Mouse (Mus musculus) CD4-positive, CD25-positive, alpha-beta regulatory T cell (primary cell): Measurements from ENCODE around the gene Marveld1. TPM values are rescaled to one million over a fixed set of nuclear protein-coding genes. Genes with fewer than 3 reads are reported as not detected.

Source experiments
- polyA plus RNA-seq: library from polyadenylated mRNA; unstranded; fragments of 100-300 nt; shearing (Covaris generic); gene quantifications from one replicate; pipeline ENCODE4 v1.2.1, GENCODE M21; 2017

Marveld1 gene
- 41.6 TPM for polyA plus RNA-seq

GRCm38 (mm10) chr19:42147170-42147768 lies at the start of gene Marveld1:
Marveld1 (plus strand) TSS chr19:42147400.

GRCm38 (mm10) chr19:42128787-42129508 lies 18.3 kb upstream of the Marveld1 start, which contains the start of gene Avpi1:
Avpi1 (minus strand) TSS chr19:42129059.

GRCm38 (mm10) chr19:42163764-42164163 lies 16.6 kb downstream of the Marveld1 start, which contains the start of gene Zfyve27:
Zfyve27 (plus strand) TSS chr19:42163951.

Other genes with a start within 250 kb of the Marveld1 start
- 114 TPM for gene Pgam1, start 235.5 kb upstream of the Marveld1 start, polyA plus RNA-seq
- gene Exosc1, start 214.0 kb upstream of the Marveld1 start, polyA plus RNA-seq: 80.7 TPM
- gene Zdhhc16, start 213.9 kb upstream of the Marveld1 start, polyA plus RNA-seq: 68.7 TPM
- 68.6 TPM for gene Mms19, start 166.2 kb upstream of the Marveld1 start, polyA plus RNA-seq
- 8.2 TPM for gene Ubtd1, start 165.6 kb upstream of the Marveld1 start, polyA plus RNA-seq
- not detected for gene Ankrd2, start 111.4 kb upstream of the Marveld1 start, polyA plus RNA-seq
- gene Hoga1, start 101.8 kb upstream of the Marveld1 start, polyA plus RNA-seq: not detected
- not detected for gene 4933411K16Rik, start 95.2 kb upstream of the Marveld1 start, polyA plus RNA-seq
- 0.26 TPM for gene Morn4, start 61.0 kb upstream of the Marveld1 start, polyA plus RNA-seq
- gene Pi4k2a, start 56.9 kb upstream of the Marveld1 start, polyA plus RNA-seq: 43.0 TPM
- 5.3 TPM for gene Avpi1, start 18.3 kb upstream of the Marveld1 start, polyA plus RNA-seq
- 61.9 TPM for gene Zfyve27, start 16.6 kb downstream of the Marveld1 start, polyA plus RNA-seq
- gene Sfrp5, start 54.9 kb downstream of the Marveld1 start, polyA plus RNA-seq: not detected
- not detected for gene Golga7b, start 100.2 kb downstream of the Marveld1 start, polyA plus RNA-seq